Mouse (Mus musculus) lung, postnatal 0 days (tissue): ENCODE results near the gene Gm20604. TPM values are rescaled to one million over a fixed set of nuclear protein-coding genes. Genes with fewer than 3 reads are reported as not detected.

Experiments used
- ATAC-seq: fragments of 200-750 bp; cut with Nextera tagmentation; 2 replicates; pipeline ENCODE4 v1.8.0; 2017; ENCODE audit warnings: moderate library complexity
- DNase-seq: peaks from one replicate; pipeline ENCODE4 v3.0.0-alpha.2; 2016; ENCODE audit warnings: low spot score
- H3K27ac ChIP-seq: fragments of 300-500 bp; sonication (generic); 2 replicates; pipeline ENCODE4 v1.5.1; 2014; ENCODE audit warnings: antibody characterized with exemption, mild to moderate bottlenecking, low read length, mixed read lengths
- H3K27me3 ChIP-seq: fragments of 300-500 bp; sonication (generic); replicated peaks from 2 replicates; pipeline ENCODE4 v1.6.1; 2014; ENCODE audit warnings: low read length, mixed read lengths; ENCODE audit not compliant: insufficient read depth
- H3K36me3 ChIP-seq: fragments of 300-500 bp; sonication (generic); 2 replicates; pipeline ENCODE4 v1.6.1; 2014; ENCODE audit warnings: low read length, mixed read lengths; ENCODE audit not compliant: insufficient read depth
- H3K4me1 ChIP-seq: fragments of 300-500 bp; sonication (generic); 2 replicates; pipeline ENCODE4 v1.6.1; 2014; ENCODE audit warnings: antibody characterized with exemption, low read depth, low read length, mixed read lengths; ENCODE audit not compliant: insufficient read depth
- H3K4me2 ChIP-seq: fragments of 300-500 bp; sonication (generic); replicated peaks from 2 replicates; pipeline ENCODE4 v1.6.1; 2014; ENCODE audit warnings: low read depth, mild to moderate bottlenecking, low read length, moderate library complexity, mixed read lengths
- H3K4me3 ChIP-seq: fragments of 300-500 bp; sonication (generic); 2 replicates; pipeline ENCODE4 v1.5.1; 2014; ENCODE audit warnings: low read depth, low read length
- H3K9ac ChIP-seq: fragments of 300-500 bp; sonication (generic); replicated peaks from 2 replicates; pipeline ENCODE4 v1.6.1; 2014; ENCODE audit warnings: low read depth, mild to moderate bottlenecking
- H3K9me3 ChIP-seq: fragments of 300-500 bp; sonication (generic); 2 replicates; pipeline ENCODE4 v1.6.1; 2016; ENCODE audit warnings: low read length, mixed read lengths
- CTCF ChIP-seq: IDR thresholded peaks from 2 replicates; pipeline ENCODE4 v1.5.1; 2016; ENCODE audit warnings: antibody characterized with exemption, mild to moderate bottlenecking
- EP300 ChIP-seq: IDR thresholded peaks from 2 replicates; pipeline ENCODE4 v1.6.1; 2016; ENCODE audit warnings: antibody characterized with exemption, mild to moderate bottlenecking, control low read depth
- WGBS: fragments of 180-500 bp; shearing (Covaris S2); extraction: QIAGEN DNeasy Blood & Tissue Kit; methylation state at CpG from one replicate; pipeline ENCODE4 v1.1.7; 2014; 5-methylcytosine and 5-hydroxymethylcytosine counted together
- polyA plus RNA-seq: library from polyadenylated mRNA; unstranded; fragments of >200 nt; fragmentation: Nextera tagmentation; extraction: Ambion mirVana; gene quantifications from 2 replicates; pipeline ENCODE4 v1.2.1, GENCODE M21; 2015

Gene Gm20604
- 11.8 and 12.2 TPM in 2 replicates for polyA plus RNA-seq

GRCm38 (mm10) chr12:102758403-102758756 lies at the start of gene Gm20604:
Gene Gm20604 (minus strand): TSS chr12:102758672.
- DNase-seq (no peak), ATAC-seq (no peak)
- H3K36me3 ChIP-seq: no peaks in the 10 kb centered on the region
- peak within 1 kb of the TSS; percentile 86 for H3K4me2 ChIP-seq
- no peaks in the 10 kb centered on the region for H3K27me3 ChIP-seq
- peak within 1 kb of the TSS; percentile 86 for H3K4me3 ChIP-seq
- H3K27ac ChIP-seq: peak within 1 kb of the TSS; percentile 87
- H3K4me1 ChIP-seq: peaks cover 13% of the 10 kb centered on the region; the same call in 1 of the 2 replicates
- no peaks in the 10 kb centered on the region for H3K9me3 ChIP-seq
- H3K9ac ChIP-seq: peak within 1 kb of the TSS; percentile 76
- no peak for TF ChIP-seq CTCF
- TF ChIP-seq EP300: no peak
- WGBS: under 1% methylated on average over 10 of the region's 10 CpGs

- Histone ChIP-seq H3K4me3 (no peak overlapping the region), H3K27ac (no peak overlapping the region), H3K9ac (no peak overlapping the region), H3K9me3 (no peaks in the 10 kb centered on the region), H3K27me3 (no peaks in the 10 kb centered on the region), H3K4me1 (no peaks in the 10 kb centered on the region), H3K4me2 (no peak overlapping the region), H3K36me3 (no peaks in the 10 kb centered on the region)
- TF ChIP-seq EP300: no peak
- no peak for TF ChIP-seq CTCF
- no peak for DNase-seq
- WGBS: 80% methylated on average over 2 of the region's 2 CpGs
- ATAC-seq: no peak
Observed at GRCm38 (mm10) chr12:102799528-102799927, 41.1 kb upstream of the Gm20604 start.

GRCm38 (mm10) chr12:102787927-102788326 lies 29.5 kb upstream of the Gm20604 start:
- TF ChIP-seq CTCF (no peak), EP300 (no peak)
- Histone ChIP-seq H3K4me2 (no peak overlapping the region), H3K9ac (no peak overlapping the region), H3K9me3 (no peaks in the 10 kb centered on the region), H3K27me3 (no peaks in the 10 kb centered on the region), H3K4me1 (no peaks in the 10 kb centered on the region), H3K4me3 (no peak overlapping the region), H3K36me3 (peaks cover 39% of the 10 kb centered on the region; the same call in 1 of the 2 replicates), H3K27ac (no peak overlapping the region)
- DNase-seq: no peak
- no peak for ATAC-seq
- WGBS: 82% methylated on average over 7 of the region's 7 CpGs

GRCm38 (mm10) chr12:102785593-102785985 lies 27.1 kb upstream of the Gm20604 start:
- Histone ChIP-seq H3K4me2 (no peak overlapping the region), H3K9ac (no peak overlapping the region), H3K27me3 (no peaks in the 10 kb centered on the region), H3K27ac (no peak overlapping the region), H3K4me1 (no peaks in the 10 kb centered on the region), H3K9me3 (no peaks in the 10 kb centered on the region), H3K4me3 (no peak overlapping the region), H3K36me3 (peaks cover 25% of the 10 kb centered on the region; the same call in 1 of the 2 replicates)
- TF ChIP-seq EP300 (no peak), CTCF (no peak)
- 83% methylated on average over 5 of the region's 5 CpGs for WGBS
- no peak for ATAC-seq
- DNase-seq: no peak

- TF ChIP-seq CTCF (no peak), EP300 (no peak)
- no peak overlapping the region for H3K4me3 ChIP-seq
- DNase-seq (no peak), ATAC-seq (no peak)
- no peak overlapping the region for H3K4me2 ChIP-seq
- no peak overlapping the region for H3K27ac ChIP-seq
- no peak overlapping the region for H3K9ac ChIP-seq
- no peaks in the 10 kb centered on the region for H3K4me1 ChIP-seq
- H3K27me3 ChIP-seq: no peaks in the 10 kb centered on the region
- 80% methylated on average over 19 of the region's 19 CpGs for WGBS
- no peaks in the 10 kb centered on the region for H3K9me3 ChIP-seq
- peaks cover 20% of the 10 kb centered on the region; the same call in 1 of the 2 replicates for H3K36me3 ChIP-seq
Observed at GRCm38 (mm10) chr12:102784899-102785592, 26.6 kb upstream of the Gm20604 start.

- TF ChIP-seq CTCF: no peak
- TF ChIP-seq EP300: no peak
- H3K9me3 ChIP-seq: no peaks in the 10 kb centered on the region
- H3K4me2 ChIP-seq: no peak overlapping the region
- no peak overlapping the region for H3K4me3 ChIP-seq
- no peaks in the 10 kb centered on the region for H3K27me3 ChIP-seq
- H3K4me1 ChIP-seq: no peaks in the 10 kb centered on the region
- H3K36me3 ChIP-seq: peaks cover 16% of the 10 kb centered on the region; the same call in 1 of the 2 replicates
- WGBS: 88% methylated on average over 5 of the region's 5 CpGs
- no peak for DNase-seq
- H3K27ac ChIP-seq: no peak overlapping the region
- H3K9ac ChIP-seq: no peak overlapping the region
- no peak for ATAC-seq
Observed at GRCm38 (mm10) chr12:102782841-102783240, 24.4 kb upstream of the Gm20604 start.
